11 mouse cellular contexts compared by ENCODE assay signal in genomic region chr4:72379515-72379914, GRCm38 (mm10).
A peak's percentile ranks its signal among the peaks of the same experiment; 100 is the strongest.
DNase-seq lines count a peak whose midpoint lies in the region; ATAC-seq and TF ChIP-seq lines count a peak whose summit lies in the region.
"Had no signal": no experiment of that assay in that cellular context is flagged by ENCODE, and none has a peak within 500 bp of the region (broad histone marks: within the 10 kb centered on the region; RNA-seq: fewer than 3 reads in every experiment).

No protein-coding gene starts in this region.

- H3K4me2 ChIP-seq in lung, embryonic 16.5 days (ENCODE audit: low read depth, low read length): no peak overlapping the region
- H3K4me2 ChIP-seq: forebrain, embryonic 15.5 days; neural tube, embryonic 13.5 days had no signal

- intact Hi-C loops in heart, postnatal 25 days (cut with DNase I): no loop called here

- H3K9ac ChIP-seq in lung, embryonic 16.5 days (ENCODE audit: low read length): no peak overlapping the region
- H3K9ac ChIP-seq: forebrain, embryonic 15.5 days; neural tube, embryonic 13.5 days had no signal

- peak; percentile 94 for DNase-seq in heart, adult 11 months
- no peak for DNase-seq in heart, postnatal 25 days (ENCODE audit: low spot score)
- DNase-seq in urinary bladder, postnatal 36 days (ENCODE audit: low spot score in 2 of 2): peak; percentile 11 to 19
- DNase-seq in urinary bladder, adult 2 months (ENCODE audit: low spot score): no peak
- no peak for DNase-seq in left cerebral cortex, adult 11 months (ENCODE audit: low spot score)
- no peak for DNase-seq in gastrocnemius, postnatal 25 days
- DNase-seq in cerebellum, adult 2 months: no peak
- DNase-seq: heart, postnatal 4 days had no signal

- H3K27me3 ChIP-seq in lung, embryonic 16.5 days (ENCODE audit: control insufficient read depth, insufficient read depth, low read depth, low read length): no peaks in the 10 kb centered on the region; the same call in 1 of the 2 replicates
- H3K27me3 ChIP-seq in cerebellum, adult 2 months (ENCODE audit: control insufficient read depth, insufficient read depth, low read length): no peaks in the 10 kb centered on the region

- WGBS in lung, embryonic 16.5 days: 59% methylated on average over 1 of the region's 1 CpGs
- 100% methylated on average over 1 of the region's 1 CpGs for WGBS in cerebellum, adult 2 months

- H3K4me3 ChIP-seq in lung, embryonic 16.5 days (ENCODE audit: low read length): no peak overlapping the region
- no peak overlapping the region for H3K4me3 ChIP-seq in cerebellum, adult 2 months (replicated peaks; ENCODE audit: insufficient read depth, low read depth, low read length)
- H3K4me3 ChIP-seq: forebrain, embryonic 15.5 days; neural tube, embryonic 13.5 days had no signal

- no peak for TF ChIP-seq CTCF in cerebellum, adult 2 months (IDR thresholded peaks at IDR 0.05; ENCODE audit: borderline replicate concordance, insufficient read depth, low read depth, low read length)

- H3K27ac ChIP-seq in lung, embryonic 16.5 days (ENCODE audit: low read length): peak overlapping the region; percentile 41; the same call in 1 of the 2 replicates
- no peak overlapping the region for H3K27ac ChIP-seq in cerebellum, adult 2 months (ENCODE audit: insufficient read depth, low read length)
- H3K27ac ChIP-seq: forebrain, embryonic 15.5 days; neural tube, embryonic 13.5 days had no signal

- H3K9me3 ChIP-seq in lung, embryonic 16.5 days (ENCODE audit: control insufficient read depth, low read length): no peaks in the 10 kb centered on the region
- H3K9me3 ChIP-seq: forebrain, embryonic 15.5 days; neural tube, embryonic 13.5 days had no signal

- H3K36me3 ChIP-seq in lung, embryonic 16.5 days (ENCODE audit: control insufficient read depth, insufficient read depth, low read length): no peaks in the 10 kb centered on the region
- H3K36me3 ChIP-seq: forebrain, embryonic 15.5 days; neural tube, embryonic 13.5 days had no signal

- peak; percentile 84 for ATAC-seq in lung, embryonic 16.5 days (ENCODE audit: low read depth)
- ATAC-seq: forebrain, embryonic 15.5 days had no signal

- TF ChIP-seq POLR2A in cerebellum, adult 2 months (IDR thresholded peaks at IDR 0.05; ENCODE audit: borderline replicate concordance, insufficient read depth, low read length): no peak

- H3K4me1 ChIP-seq in lung, embryonic 16.5 days (replicated peaks; ENCODE audit: control insufficient read depth, insufficient read depth, low read length): peaks cover 6% of the 10 kb centered on the region
- H3K4me1 ChIP-seq in cerebellum, adult 2 months (ENCODE audit: control insufficient read depth, insufficient read depth, low read length): no peaks in the 10 kb centered on the region

Comparison
In these comparisons a context has a peak if more than half of its experiments do, and no peak if none do; other contexts are left out.
1. DNase-seq: peak in heart, adult 11 months (single experiment) and urinary bladder, postnatal 36 days (2 of 2); none in heart, postnatal 25 days (single experiment), urinary bladder, adult 2 months (single experiment), left cerebral cortex, adult 11 months (single experiment), gastrocnemius, postnatal 25 days (single experiment) and cerebellum, adult 2 months (0 of 2).